Mouse (Mus musculus) stomach, postnatal 0 days (tissue): ENCODE measurements at regions not wholly inside any gene's neighbourhood (a gene's known extent, or its start where the extent isn't known, plus 50 kb on each side); places are given as distances from the start of the nearest gene placed in this dataset.

ENCODE experiments used
- CTCF ChIP-seq: IDR thresholded peaks from 2 replicates; pipeline ENCODE4 v1.5.1; 2016; ENCODE audit warnings: antibody characterized with exemption, low read depth, mild to moderate bottlenecking, moderate library complexity
- EP300 ChIP-seq: optimal IDR thresholded peaks from 2 replicates; pipeline ENCODE3; 2016; ENCODE audit warnings: antibody characterized with exemption

GRCm38 (mm10) chr9:61284201-61285021 is 87.8 kb upstream of the Tle3 start:
- TF ChIP-seq CTCF (no peak), EP300 (no peak)
